Mouse (Mus musculus) Patski (cell line): Measurements from ENCODE around the gene Sox3. TPM values are rescaled to one million over a fixed set of nuclear protein-coding genes. Genes with fewer than 3 reads are reported as not detected.

Experiments
- ATAC-seq: fragments of 100-300 bp; one replicate; pipeline ENCODE4 v1.8.0; 2021
- CTCF ChIA-PET: fragments of 350-600 bp; sonication (Branson Sonifier 250); formaldehyde crosslinking; loops from one replicate; lab custom pipeline; 2022; ENCODE audit warnings: inconsistent platforms; lab: Charles Lee
- POLR2A ChIA-PET: fragments of 350-600 bp; sonication (Branson Sonifier 250); formaldehyde crosslinking; loops from one replicate; lab custom pipeline; 2022; ENCODE audit warnings: antibody characterized with exemption, inconsistent platforms; lab: Charles Lee
- DNase-seq: peaks from one replicate; pipeline ENCODE4 v3.0.0-alpha.2; 2011; ENCODE audit warnings: low read depth, low spot score
- H3K27me3 ChIP-seq: fragments of 371-371 bp; one replicate; pipeline ENCODE4 v1.5.1; 2021
- CTCF ChIP-seq: fragments of 100-300 bp; IDR thresholded peaks from one replicate; pipeline ENCODE4 v1.5.1; 2021
- in situ Hi-C: fragments of 300-500 bp; cut with MboI; formaldehyde crosslinking; loops from 3 replicates; pipeline ENCODE4 v1.11.1; 2018; ENCODE audit warnings: low pct_unique_long_range_greater_than_20kb, mixed read lengths
- polyA plus RNA-seq: library from polyadenylated mRNA; unstranded; gene quantifications from one replicate; pipeline ENCODE4 v1.2.3, GENCODE M21; 2021

The Sox3 gene
- polyA plus RNA-seq: not detected

DNA sequence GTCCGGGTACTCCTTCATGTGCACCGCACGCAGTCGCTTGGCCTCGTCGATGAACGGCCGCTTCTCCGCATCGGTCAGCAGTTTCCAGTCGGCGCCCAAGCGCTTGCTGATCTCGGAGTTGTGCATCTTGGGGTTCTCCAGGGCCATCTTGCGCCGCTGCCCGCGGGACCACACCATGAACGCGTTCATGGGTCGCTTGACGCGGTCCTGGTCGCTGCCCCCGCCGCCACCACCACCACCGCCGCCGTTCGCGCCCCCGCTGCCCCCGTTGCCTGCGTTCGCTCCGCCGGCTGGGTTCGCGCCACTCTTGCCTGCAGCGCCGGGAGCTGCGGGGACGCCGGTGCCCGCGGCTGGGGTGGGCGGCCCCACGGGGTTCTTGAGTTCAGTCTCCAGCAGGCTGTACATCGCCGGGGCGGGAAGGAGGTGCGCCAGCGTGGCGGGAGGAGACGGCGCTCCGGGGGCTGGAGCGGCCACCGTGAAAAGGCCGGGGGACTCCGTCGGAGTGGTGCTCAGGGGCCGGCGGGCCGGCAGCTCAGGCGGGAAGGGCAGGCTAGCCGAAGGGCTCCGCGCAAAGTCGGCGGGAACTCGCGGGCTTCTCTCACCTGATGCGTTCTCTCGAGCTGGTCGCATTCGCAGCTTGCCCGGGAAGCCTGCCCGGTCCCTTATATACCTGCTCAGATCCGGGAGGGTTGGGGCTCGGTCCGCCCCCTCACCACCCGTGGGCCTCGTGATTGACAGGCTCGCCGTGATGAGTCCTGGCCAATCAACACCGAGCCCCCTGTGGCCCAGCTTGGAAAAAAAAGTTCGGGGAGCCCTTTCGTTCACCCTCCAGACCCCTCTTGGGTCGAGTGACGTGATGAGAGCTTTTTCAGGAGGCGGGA is at the start of gene Sox3:
Gene Sox3 (minus strand): TSS at position 630 of the 881 bp plus-strand sequence.
- H3K27me3 ChIP-seq: peaks cover 12% of the 10 kb centered on the region
- in situ Hi-C loops: no loop called here
- ChIA-PET POLR2A (no interaction called here), CTCF (no interaction called here)
- TF ChIP-seq CTCF: no peak
- DNase-seq: no peak
- ATAC-seq: no peak

- CTCF ChIA-PET: no interaction called here
- TF ChIP-seq CTCF: no peak
- POLR2A ChIA-PET: interaction anchor here (0.7 kb wide), 1 partner anchor 52 kb away, joined by 4 read pairs; no protein-coding TSS in a partner anchor
- ATAC-seq (no peak), DNase-seq (no peak)
- peaks cover 21% of the 10 kb centered on the region for H3K27me3 ChIP-seq
- in situ Hi-C loops: no loop called here
These were observed 47.0 kb upstream of the Sox3 start for GRCm38 (mm10) chrX:60940225-60940624.

DNA sequence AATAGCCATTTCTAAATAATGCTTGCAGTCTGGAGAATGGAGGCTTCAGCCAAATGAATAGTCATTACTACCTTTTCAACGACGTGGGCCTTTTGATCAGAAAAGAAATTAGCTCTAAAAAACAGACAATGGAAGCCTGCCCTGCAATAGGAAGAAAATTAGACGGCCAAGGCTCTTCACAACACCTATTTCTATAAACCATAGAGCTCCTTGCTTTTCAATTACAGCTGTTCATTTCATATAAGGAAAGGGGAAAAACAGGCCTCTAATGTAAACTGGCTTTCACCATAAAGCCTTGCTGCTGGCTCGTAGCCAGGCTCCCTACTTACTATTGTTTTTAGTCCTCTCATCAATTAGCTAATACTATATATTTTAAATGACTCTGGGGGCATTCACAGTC is 6.3 kb upstream of the Sox3 start:
- ChIA-PET POLR2A (no interaction called here), CTCF (interaction anchor here (1.3 kb wide), 1 partner anchor 58 kb away, joined by 3 read pairs; no protein-coding TSS in a partner anchor)
- TF ChIP-seq CTCF: no peak
- ATAC-seq: no peak
- DNase-seq: no peak
- in situ Hi-C loops: no loop called here
- peaks cover 38% of the 10 kb centered on the region for H3K27me3 ChIP-seq

- no peak for DNase-seq
- in situ Hi-C loops: no loop called here
These were observed 5.4 kb upstream of the Sox3 start for GRCm38 (mm10) chrX:60898641-60899040.

DNA sequence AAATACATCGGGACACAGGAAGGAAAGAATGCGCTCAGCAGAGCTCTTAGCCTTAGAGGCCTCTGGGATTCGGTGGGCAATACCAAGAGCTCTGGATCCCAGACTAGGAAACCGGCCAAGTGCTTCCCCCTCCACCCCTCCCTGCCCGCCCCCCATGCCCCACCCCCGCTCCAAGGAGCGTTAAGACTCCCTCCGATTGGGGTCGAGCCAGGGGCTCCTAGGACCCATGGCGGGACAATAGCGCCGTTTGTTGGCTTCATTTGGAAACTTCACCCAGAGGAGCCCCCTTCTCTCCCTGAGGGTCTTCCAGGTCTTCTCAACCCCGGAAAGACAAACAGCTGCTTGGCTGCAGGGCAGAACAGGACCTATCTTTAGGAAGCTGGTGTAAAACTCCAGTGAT is 3.1 kb upstream of the Sox3 start:
- no peak for ATAC-seq
- in situ Hi-C loops: no loop called here
- POLR2A ChIA-PET: no interaction called here
- TF ChIP-seq CTCF: no peak
- peaks cover 33% of the 10 kb centered on the region for H3K27me3 ChIP-seq
- CTCF ChIA-PET: no interaction called here
- DNase-seq: no peak

More at GRCm38 (mm10) chrX:60898641-60899040, 5.4 kb upstream of the Sox3 start:
- ATAC-seq: no peak
- ChIA-PET CTCF (no interaction called here), POLR2A (no interaction called here)
- no peak for TF ChIP-seq CTCF
- H3K27me3 ChIP-seq: peaks cover 42% of the 10 kb centered on the region

DNA sequence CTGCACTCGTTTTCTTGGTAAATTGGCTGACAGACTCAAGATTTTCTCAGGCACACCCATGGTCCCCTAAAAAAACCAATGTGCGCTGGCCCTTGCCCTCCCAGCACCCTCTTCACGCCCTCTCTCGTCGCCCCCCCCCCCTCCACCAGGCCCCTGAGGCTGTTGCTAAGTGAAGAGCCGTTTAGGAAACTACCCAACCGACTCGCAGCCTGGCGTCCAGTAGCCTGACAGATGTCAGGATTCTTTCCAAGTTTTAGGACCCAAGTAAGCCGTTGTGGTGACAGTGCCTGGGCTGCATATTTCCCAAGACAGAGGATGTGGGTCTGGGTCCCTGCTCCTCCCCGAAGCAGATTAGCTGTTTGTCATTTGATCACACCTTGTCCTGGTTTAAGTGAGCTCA is 2.2 kb upstream of the Sox3 start:
- TF ChIP-seq CTCF: no peak
- CTCF ChIA-PET: no interaction called here
- in situ Hi-C loops: no loop called here
- DNase-seq (no peak), ATAC-seq (no peak)
- POLR2A ChIA-PET: no interaction called here
- peaks cover 24% of the 10 kb centered on the region for H3K27me3 ChIP-seq

- ATAC-seq: no peak
- H3K27me3 ChIP-seq: peaks cover 11% of the 10 kb centered on the region
- ChIA-PET POLR2A (no interaction called here), CTCF (no interaction called here)
- in situ Hi-C loops: no loop called here
- DNase-seq: no peak
- TF ChIP-seq CTCF: no peak
These were observed 702 bp upstream of the Sox3 start for GRCm38 (mm10) chrX:60893720-60894543.

DNA sequence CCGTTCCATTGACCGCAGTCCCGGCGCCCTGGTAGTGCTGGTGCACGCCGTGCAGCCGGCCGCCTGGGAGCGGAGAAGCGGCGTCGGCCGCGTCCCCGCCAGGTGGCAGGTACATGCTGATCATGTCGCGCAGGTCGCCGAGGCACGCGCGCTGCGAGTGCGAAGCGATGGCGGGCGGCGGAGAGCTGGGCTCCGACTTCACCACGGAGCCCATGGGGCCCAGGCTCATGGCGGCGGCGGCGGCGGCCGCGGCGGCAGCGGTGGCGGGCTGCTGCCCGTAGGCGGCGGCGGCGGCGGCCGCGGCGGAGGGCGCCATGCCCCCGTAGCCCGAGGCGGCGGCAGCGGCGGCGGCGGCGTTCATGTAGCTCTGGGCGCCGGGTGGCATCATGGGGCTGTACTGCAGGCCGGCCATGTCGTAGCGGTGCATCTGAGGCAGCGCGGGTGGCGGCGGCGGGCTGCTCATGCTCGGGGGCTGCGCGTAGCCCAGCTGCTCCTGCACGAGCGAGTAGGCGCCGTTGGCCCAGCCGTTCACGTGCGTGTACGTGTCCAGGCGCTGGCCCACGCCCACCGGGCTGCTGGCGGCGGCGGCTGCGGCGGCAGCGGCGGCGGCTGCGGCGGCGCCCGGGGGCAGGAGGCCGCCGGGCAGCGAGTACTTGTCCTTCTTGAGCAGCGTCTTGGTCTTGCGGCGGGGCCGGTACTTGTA is 981 bp downstream of the Sox3 start:
- ChIA-PET POLR2A (no interaction called here), CTCF (no interaction called here)
- ATAC-seq (no peak), DNase-seq (no peak)
- no peak for TF ChIP-seq CTCF
- H3K27me3 ChIP-seq: peaks cover 12% of the 10 kb centered on the region
- in situ Hi-C loops: no loop called here

GRCm38 (mm10) chrX:60891329-60892095 is 1.7 kb downstream of the Sox3 start:
- TF ChIP-seq CTCF: no peak
- no peak for DNase-seq
- H3K27me3 ChIP-seq: peaks cover 12% of the 10 kb centered on the region
- no peak for ATAC-seq
- ChIA-PET CTCF (no interaction called here), POLR2A (no interaction called here)
- in situ Hi-C loops: no loop called here

DNA sequence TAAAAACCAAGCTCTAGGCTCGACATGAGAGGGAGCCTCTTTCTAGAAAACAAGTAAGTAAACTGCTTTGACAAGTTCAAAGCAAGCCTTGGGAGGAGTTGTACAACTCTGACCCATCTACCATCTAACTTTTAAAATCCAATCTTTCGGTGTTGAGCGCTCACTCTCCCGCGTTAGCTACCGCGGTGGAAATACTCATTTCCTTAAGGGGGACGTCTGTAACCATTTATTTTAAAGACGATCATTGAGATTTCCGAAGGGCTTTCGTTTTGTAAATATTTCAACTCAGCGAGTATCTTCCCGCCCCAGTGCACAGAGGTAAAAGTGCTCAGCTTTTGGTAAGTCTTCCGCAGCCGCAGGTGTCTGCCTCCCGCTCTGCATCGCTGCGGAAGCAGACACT is 2.6 kb downstream of the Sox3 start:
- ChIA-PET POLR2A (no interaction called here), CTCF (no interaction called here)
- TF ChIP-seq CTCF: no peak
- ATAC-seq (no peak), DNase-seq (no peak)
- in situ Hi-C loops: no loop called here
- H3K27me3 ChIP-seq: peaks cover 17% of the 10 kb centered on the region
